Mouse (Mus musculus): ENCODE data around the gene Mei1.

GRCm38 (mm10) chr15:82140355-82140754 lies 70.6 kb downstream of the Mei1 start:
- TF ChIP-seq POLR2A (IDR thresholded peaks at IDR 0.05; ENCODE audit: borderline replicate concordance, control insufficient read depth, low read depth, low read length) (no peak), CTCF (IDR thresholded peaks at IDR 0.05; ENCODE audit: control insufficient read depth, insufficient read depth, low read length) (peak; percentile 40; the same call in 1 of the 2 replicates)

All from bone marrow, adult 2 months (tissue).